Mouse (Mus musculus): ENCODE results near the gene Meox1.

GRCm38 (mm10) chr11:101885232-101885631 lies 8.9 kb downstream of the Meox1 start:
- TF ChIP-seq POLR2A (IDR thresholded peaks at IDR 0.05; ENCODE audit: low read depth, low read length) = no peak
- no peak for TF ChIP-seq CTCF (conservative IDR thresholded peaks at IDR 0.05; ENCODE audit: insufficient read depth, insufficient read length, low read depth, low read length)
